Mouse (Mus musculus) CH12.LX (cell line): ENCODE results near the gene Rnf5.

Experiments used
- CTCF ChIP-seq, 2 experiments: IDR thresholded peaks in 1 of 2; conservative IDR thresholded peaks in 1 of 2; 2 replicates each; pipeline ENCODE4 v1.5.1; 2011 to 2012; ENCODE audit warnings: low read depth in 2 of 2, low read length in 2 of 2, improper control_type of control experiment in 1 of 2, inconsistent platforms in 1 of 2, mild to moderate bottlenecking in 1 of 2, moderate library complexity in 1 of 2
- E2F4 ChIP-seq: IDR thresholded peaks from 2 replicates; pipeline ENCODE4 v1.6.1; 2011; ENCODE audit warnings: low read depth, low read length, improper control_type of control experiment; ENCODE audit not compliant: insufficient replicate concordance
- ELF1 ChIP-seq: IDR thresholded peaks from 2 replicates; pipeline ENCODE4 v1.6.1; 2014; ENCODE audit warnings: low read depth, mild to moderate bottlenecking, inconsistent platforms, low read length, improper control_type of control experiment
- EP300 ChIP-seq: IDR thresholded peaks from 2 replicates; pipeline ENCODE4 v1.6.1; 2011; ENCODE audit warnings: low read length, improper control_type of control experiment
- MAFK ChIP-seq: IDR thresholded peaks from 2 replicates; pipeline ENCODE4 v1.6.1; 2011; ENCODE audit warnings: low read length, improper control_type of control experiment; ENCODE audit not compliant: insufficient replicate concordance
- MEF2A ChIP-seq: IDR thresholded peaks from 2 replicates; pipeline ENCODE4 v1.6.1; 2014; ENCODE audit warnings: low read depth, mild to moderate bottlenecking, inconsistent platforms, low read length, improper control_type of control experiment, borderline replicate concordance
- RCOR1 ChIP-seq: conservative IDR thresholded peaks from 2 replicates; pipeline ENCODE4 v1.6.1; 2012; ENCODE audit warnings: low read depth, mild to moderate bottlenecking, inconsistent platforms, low read length, improper control_type of control experiment
- SMC3 ChIP-seq: IDR thresholded peaks from 2 replicates; pipeline ENCODE4 v1.6.1; 2011; ENCODE audit warnings: low read depth, low read length, improper control_type of control experiment
- USF2 ChIP-seq: conservative IDR thresholded peaks from 2 replicates; pipeline ENCODE4 v1.6.1; 2011; ENCODE audit warnings: low read depth, low read length, improper control_type of control experiment
- ZKSCAN1 ChIP-seq: IDR thresholded peaks from 2 replicates; pipeline ENCODE4 v1.6.1; 2012; ENCODE audit warnings: low read depth, inconsistent platforms, low read length, improper control_type of control experiment, borderline replicate concordance
- ZNF384 ChIP-seq: IDR thresholded peaks from 2 replicates; pipeline ENCODE4 v1.6.1; 2012; ENCODE audit warnings: low read depth, low read length, improper control_type of control experiment, inconsistent platforms

- TF ChIP-seq USF2 (no peak), CTCF (conservative IDR thresholded peaks at IDR 0.05 in 1 of 2, IDR thresholded peaks at IDR 0.05 in 1 of 2; ENCODE audit: low read depth in 2 of 2, low read length in 2 of 2) (no peak), SMC3 (no peak), ZNF384 (no peak), E2F4 (no peak), ZKSCAN1 (no peak), MAFK (no peak), ELF1 (peak; percentile 64), RCOR1 (no peak), MEF2A (no peak), EP300 (no peak)
These were observed 16.1 kb downstream of the Rnf5 start for GRCm38 (mm10) chr17:34587423-34587811.
